Comparison of ENCODE assay signal across 29 mouse cellular contexts in the genomic region with DNA sequence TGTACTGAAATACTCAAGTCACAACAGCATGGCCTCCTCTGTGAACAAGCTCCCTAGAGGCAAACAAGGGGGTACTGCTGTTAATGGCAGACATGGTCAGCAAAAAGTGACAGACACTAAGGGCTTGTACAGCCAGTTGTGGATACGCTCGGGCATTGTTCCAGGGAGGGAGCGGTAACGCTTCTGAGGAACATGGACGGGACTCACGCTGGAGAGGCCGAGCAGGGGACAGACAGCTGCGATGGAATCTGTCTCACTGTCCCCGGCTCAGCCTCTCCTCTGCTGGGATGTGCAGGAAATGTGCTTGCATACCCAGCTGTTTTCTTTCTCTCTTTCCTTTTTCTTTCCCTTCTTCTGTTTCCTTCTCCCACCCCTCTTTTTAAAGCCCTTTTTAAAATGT.
DNase-seq lines count a peak whose midpoint lies in the region; ATAC-seq and TF ChIP-seq lines count a peak whose summit lies in the region.
"Had no signal": no experiment of that assay in that cellular context is flagged by ENCODE, and none has a peak within 500 bp of the region (broad histone marks: within the 10 kb centered on the region; RNA-seq: fewer than 3 reads in every experiment).

No protein-coding gene starts in this region.

- no peak for DNase-seq in forebrain, embryonic 10.5 days (ENCODE audit: extremely low spot score, low spot score)
- no peak for DNase-seq in forebrain, embryonic 11.5 days (ENCODE audit: low spot score)
- peak; percentile 64 for DNase-seq in lung, embryonic 14.5 days
- DNase-seq in lung, adult 18-20 months: no peak
- DNase-seq in thymus, postnatal 36 days: no peak
- DNase-seq in kidney, postnatal 4 days: no peak
- DNase-seq: adrenal gland, adult 2 months; adrenal gland, postnatal 36 days; cerebellum, adult 8-10 months; cerebellum, postnatal 25 days; gastrocnemius, postnatal 10 days; heart, postnatal 4 days; kidney, postnatal 14 days; lung, adult 2 months; right cerebral cortex, adult 18-20 months; spleen, adult 18-20 months; thymus, postnatal 14 days had no signal

- no peak for TF ChIP-seq POLR2A in ES-Bruce4 (IDR thresholded peaks at IDR 0.05; ENCODE audit: insufficient read depth, low read length)

- H3K9ac ChIP-seq in forebrain, embryonic 11.5 days (ENCODE audit: low read length): no peak overlapping the region
- no peak overlapping the region for H3K9ac ChIP-seq in lung, embryonic 14.5 days
- peak overlapping the region; percentile 24; the same call in 1 of the 2 replicates for H3K9ac ChIP-seq in ES-Bruce4 (ENCODE audit: low read depth, poor library complexity, severe bottlenecking)
- H3K9ac ChIP-seq in embryonic facial prominence, embryonic 15.5 days: no peak overlapping the region
- H3K9ac ChIP-seq: hindbrain, embryonic 15.5 days; limb, embryonic 13.5 days; liver, embryonic 12.5 days; midbrain, embryonic 15.5 days; neural tube, embryonic 12.5 days had no signal

- no peak for TF ChIP-seq EP300 in ES-Bruce4 (IDR thresholded peaks at IDR 0.05; ENCODE audit: insufficient read depth, low read depth, low read length)

- no peak overlapping the region for H3K4me3 ChIP-seq in forebrain, embryonic 10.5 days
- H3K4me3 ChIP-seq in forebrain, embryonic 11.5 days (ENCODE audit: low read depth, low read length): no peak overlapping the region
- no peak overlapping the region for H3K4me3 ChIP-seq in lung, embryonic 14.5 days (ENCODE audit: low read depth, low read length)
- H3K4me3 ChIP-seq in ES-Bruce4 (ENCODE audit: low read depth, low read length): no peak overlapping the region
- H3K4me3 ChIP-seq in embryonic facial prominence, embryonic 15.5 days (replicated peaks): no peak overlapping the region
- H3K4me3 ChIP-seq: hindbrain, embryonic 15.5 days; limb, embryonic 13.5 days; liver, embryonic 12.5 days; midbrain, embryonic 10.5 days; midbrain, embryonic 15.5 days; neural tube, embryonic 12.5 days had no signal

- peaks cover 76% of the 10 kb centered on the region for H3K4me1 ChIP-seq in forebrain, embryonic 10.5 days
- peaks cover 7% of the 10 kb centered on the region for H3K4me1 ChIP-seq in forebrain, embryonic 11.5 days (replicated peaks; ENCODE audit: control insufficient read depth, insufficient read depth, low read length)
- H3K4me1 ChIP-seq in lung, embryonic 14.5 days (ENCODE audit: insufficient read depth): peaks cover 11% of the 10 kb centered on the region; the same call in 1 of the 2 replicates
- H3K4me1 ChIP-seq in ES-Bruce4 (ENCODE audit: control insufficient read depth, insufficient read depth, low read length): peaks cover 22% of the 10 kb centered on the region
- H3K4me1 ChIP-seq in embryonic facial prominence, embryonic 15.5 days: peaks cover 71% of the 10 kb centered on the region
- H3K4me1 ChIP-seq: midbrain, embryonic 15.5 days had no signal

- H3K27me3 ChIP-seq in forebrain, embryonic 10.5 days (ENCODE audit: poor library complexity, severe bottlenecking): no peaks in the 10 kb centered on the region
- no peaks in the 10 kb centered on the region for H3K27me3 ChIP-seq in forebrain, embryonic 11.5 days (ENCODE audit: control insufficient read depth, insufficient read depth, low read length)
- no peaks in the 10 kb centered on the region for H3K27me3 ChIP-seq in lung, embryonic 14.5 days (ENCODE audit: insufficient read depth, low read length)
- H3K27me3 ChIP-seq in ES-Bruce4 (ENCODE audit: control insufficient read depth, insufficient read depth, low read length, poor library complexity, severe bottlenecking): no peaks in the 10 kb centered on the region
- no peaks in the 10 kb centered on the region for H3K27me3 ChIP-seq in embryonic facial prominence, embryonic 15.5 days
- H3K27me3 ChIP-seq: hindbrain, embryonic 15.5 days; limb, embryonic 13.5 days; midbrain, embryonic 15.5 days; neural tube, embryonic 12.5 days had no signal

- no peak for TF ChIP-seq CTCF in lung, embryonic 14.5 days (IDR thresholded peaks at IDR 0.05; ENCODE audit: low read depth)
- TF ChIP-seq CTCF in ES-Bruce4 (IDR thresholded peaks at IDR 0.05; ENCODE audit: low read depth, low read length): no peak

- WGBS in forebrain, embryonic 10.5 days: 83% methylated on average over 9 of the region's 9 CpGs
- WGBS in forebrain, embryonic 11.5 days: 88% methylated on average over 9 of the region's 9 CpGs
- 52% methylated on average over 9 of the region's 9 CpGs for WGBS in lung, embryonic 14.5 days
- WGBS in embryonic facial prominence, embryonic 15.5 days: 63% methylated on average over 9 of the region's 9 CpGs

- H3K9me3 ChIP-seq in forebrain, embryonic 10.5 days: peaks cover 5% of the 10 kb centered on the region; the same call in 1 of the 2 replicates
- H3K9me3 ChIP-seq in forebrain, embryonic 11.5 days (ENCODE audit: control insufficient read depth, low read length): no peaks in the 10 kb centered on the region; the same call in 1 of the 2 replicates
- H3K9me3 ChIP-seq in lung, embryonic 14.5 days (ENCODE audit: low read depth, low read length): no peaks in the 10 kb centered on the region
- H3K9me3 ChIP-seq in ES-Bruce4 (replicated peaks; ENCODE audit: control insufficient read depth, insufficient read depth, low read length, poor library complexity, severe bottlenecking): no peaks in the 10 kb centered on the region
- H3K9me3 ChIP-seq in embryonic facial prominence, embryonic 15.5 days (replicated peaks): no peaks in the 10 kb centered on the region
- H3K9me3 ChIP-seq: hindbrain, embryonic 15.5 days; limb, embryonic 13.5 days; liver, embryonic 12.5 days; midbrain, embryonic 10.5 days; midbrain, embryonic 15.5 days; neural tube, embryonic 12.5 days had no signal

- no peak for ATAC-seq in forebrain, embryonic 11.5 days (replicated peaks; ENCODE audit: low FRiP score)
- ATAC-seq in lung, embryonic 14.5 days (ENCODE audit: insufficient read depth): no peak
- no peak for ATAC-seq in embryonic facial prominence, embryonic 15.5 days (ENCODE audit: insufficient number of reproducible peaks, low FRiP score, low TSS enrichment, low read depth)
- ATAC-seq: activated CD4-positive, CD25-positive, alpha-beta regulatory T cell, adult 4 months; forebrain, embryonic 14.5 days; inflammation-experienced regulatory T-cells, adult 6 months; liver, embryonic 12.5 days; midbrain, embryonic 15.5 days had no signal

- H3K4me2 ChIP-seq in forebrain, embryonic 11.5 days (ENCODE audit: low read depth, low read length, severe bottlenecking): no peak overlapping the region
- no peak overlapping the region for H3K4me2 ChIP-seq in lung, embryonic 14.5 days
- no peak overlapping the region for H3K4me2 ChIP-seq in embryonic facial prominence, embryonic 15.5 days (replicated peaks)
- H3K4me2 ChIP-seq: heart, embryonic 11.5 days; hindbrain, embryonic 15.5 days; limb, embryonic 13.5 days; liver, embryonic 12.5 days; midbrain, embryonic 15.5 days; neural tube, embryonic 12.5 days had no signal

- H3K36me3 ChIP-seq in forebrain, embryonic 10.5 days (replicated peaks): peaks cover 21% of the 10 kb centered on the region
- H3K36me3 ChIP-seq in forebrain, embryonic 11.5 days (ENCODE audit: control insufficient read depth, insufficient read depth, low read length): no peaks in the 10 kb centered on the region; the same call in 1 of the 2 replicates
- H3K36me3 ChIP-seq in lung, embryonic 14.5 days (ENCODE audit: insufficient read depth): no peaks in the 10 kb centered on the region
- H3K36me3 ChIP-seq in ES-Bruce4 (ENCODE audit: control insufficient read depth, insufficient read depth, low read length, poor library complexity, severe bottlenecking): no peaks in the 10 kb centered on the region
- H3K36me3 ChIP-seq in embryonic facial prominence, embryonic 15.5 days: peaks cover 3% of the 10 kb centered on the region; the same call in 1 of the 2 replicates
- H3K36me3 ChIP-seq: hindbrain, embryonic 15.5 days; liver, embryonic 12.5 days; midbrain, embryonic 15.5 days; neural tube, embryonic 12.5 days had no signal

- peak overlapping the region; percentile 62; the same call in 1 of the 2 replicates for H3K27ac ChIP-seq in forebrain, embryonic 10.5 days
- H3K27ac ChIP-seq in forebrain, embryonic 11.5 days (ENCODE audit: low read depth, low read length): no peak overlapping the region
- H3K27ac ChIP-seq in lung, embryonic 14.5 days (ENCODE audit: low read depth): no peak overlapping the region
- H3K27ac ChIP-seq in ES-Bruce4 (ENCODE audit: insufficient read depth, low read length): peak overlapping the region; percentile 82
- peak overlapping the region; percentile 85 for H3K27ac ChIP-seq in embryonic facial prominence, embryonic 15.5 days (replicated peaks)
- H3K27ac ChIP-seq: hindbrain, embryonic 15.5 days; limb, embryonic 13.5 days; liver, embryonic 12.5 days; midbrain, embryonic 10.5 days; midbrain, embryonic 15.5 days; neural tube, embryonic 12.5 days had no signal

Comparison
In these comparisons a context has a peak if more than half of its experiments do, and no peak if none do; other contexts are left out.
1. H3K27ac ChIP-seq: peak in forebrain, embryonic 10.5 days (single experiment), ES-Bruce4 (single experiment) and embryonic facial prominence, embryonic 15.5 days (single experiment); none in forebrain, embryonic 11.5 days (single experiment) and lung, embryonic 14.5 days (single experiment).